Mouse (Mus musculus): ENCODE measurements around the gene Rnf181.

- TF ChIP-seq CTCF (IDR thresholded peaks at IDR 0.05) (peak; percentile 99), EP300 (IDR thresholded peaks at IDR 0.05) (peak; percentile 56)
Measured at GRCm38 (mm10) chr6:72407119-72407518, 40.4 kb upstream of the Rnf181 start.

Data from lung, postnatal 0 days (tissue).